Mouse (Mus musculus) induced T-regulatory cell, adult 2 months (primary cell): ENCODE results near the gene Pwwp2b.

Experiments
- DNase-seq: peaks from one replicate; pipeline ENCODE4 v3.0.0-alpha.2; 2012; ENCODE audit warnings: low read depth

Pwwp2b gene

GRCm38 (mm10) chr7:139265634-139266033, 17.4 kb downstream of the Pwwp2b start:
- DNase-seq, result no peak

- DNase-seq, result no peak
Measured at GRCm38 (mm10) chr7:139266431-139266830, 18.1 kb downstream of the Pwwp2b start.

DNA sequence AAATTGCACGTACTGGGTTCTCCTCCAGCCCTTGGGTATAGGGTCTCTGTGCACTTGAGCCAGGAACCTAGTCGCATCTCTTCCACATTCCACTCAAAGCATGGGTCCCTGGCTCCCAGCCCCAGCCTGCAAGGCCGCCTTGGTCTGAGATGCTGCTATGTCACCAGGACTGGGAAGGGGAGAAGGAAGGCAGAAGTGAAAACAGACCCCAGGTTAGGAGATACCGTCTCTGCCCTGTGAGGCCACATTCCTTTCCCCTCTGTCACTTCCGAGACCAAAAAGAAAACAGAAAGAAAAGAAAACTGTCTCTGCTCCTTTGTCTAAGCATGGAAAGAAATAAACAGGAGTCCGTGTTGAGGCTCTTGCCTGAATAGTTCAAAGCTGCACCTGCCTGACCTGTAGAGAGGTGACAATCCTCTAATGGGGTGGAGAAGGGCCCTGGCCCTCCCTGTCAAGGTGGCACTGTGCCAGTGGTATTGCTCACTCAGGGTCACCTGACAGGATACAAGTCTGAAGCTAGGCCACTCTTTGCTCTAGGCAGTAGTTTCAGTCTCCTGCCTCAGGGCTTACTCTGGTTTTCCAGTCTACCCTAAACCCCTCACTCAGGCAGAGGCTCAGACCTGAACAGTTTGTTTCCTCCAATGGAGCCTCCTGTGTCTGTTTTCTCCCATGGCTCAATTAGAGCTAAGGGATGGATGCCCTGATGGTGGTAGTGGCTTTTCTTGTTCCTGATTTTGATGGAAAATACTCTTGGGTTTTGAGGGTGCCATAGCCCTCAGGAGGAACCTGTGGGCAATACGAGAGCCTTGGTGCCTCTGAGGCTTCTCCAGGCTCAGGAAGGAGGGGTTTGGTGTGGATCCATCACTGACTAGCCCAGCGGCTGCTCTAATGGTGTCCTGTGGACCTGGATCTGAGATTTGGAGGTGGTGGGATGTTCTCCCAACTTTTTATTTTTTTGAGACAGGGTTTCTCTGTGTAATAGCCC, 18.9 kb downstream of the Pwwp2b start:
- no peak for DNase-seq

DNA sequence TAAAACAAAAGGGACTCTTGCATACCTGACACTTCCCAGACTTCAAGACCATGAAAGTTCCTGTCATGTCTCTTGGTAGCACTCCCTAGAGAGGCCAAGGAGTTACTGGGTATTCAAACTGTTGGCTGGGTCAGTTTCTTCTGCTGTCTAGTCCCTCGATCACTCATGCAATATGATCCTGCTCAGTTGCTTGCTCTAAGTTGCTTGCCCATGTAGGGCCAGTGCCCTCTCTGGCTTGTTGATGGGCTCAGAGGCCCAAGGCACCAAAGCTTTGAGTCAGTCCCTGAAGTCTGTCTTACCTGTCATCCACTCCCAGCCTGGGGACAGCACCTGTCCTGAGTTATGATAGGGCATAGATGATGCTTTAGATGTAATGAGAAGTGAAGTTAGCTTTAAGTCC, 22.5 kb downstream of the Pwwp2b start:
- DNase-seq, result no peak

DNA sequence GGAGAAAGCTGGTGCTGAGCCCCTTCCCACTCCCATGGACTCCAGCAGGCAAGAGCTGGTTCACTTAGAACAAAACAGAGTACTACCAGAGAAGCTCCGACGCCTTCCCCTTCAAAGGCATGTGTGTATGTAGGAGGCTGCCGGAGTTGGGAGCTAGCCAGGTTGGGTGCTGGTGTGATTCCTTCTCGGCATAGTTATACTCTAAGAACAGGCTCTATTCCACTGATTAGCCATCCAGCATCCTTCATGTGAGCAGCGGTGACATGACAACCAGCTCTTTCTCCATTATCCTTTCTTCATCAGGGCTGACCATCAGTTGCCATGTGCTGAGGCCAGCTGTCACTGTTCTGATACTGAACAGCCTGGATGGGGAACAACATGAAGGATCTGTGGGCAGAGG, 23.6 kb downstream of the Pwwp2b start:
- no peak for DNase-seq

DNA sequence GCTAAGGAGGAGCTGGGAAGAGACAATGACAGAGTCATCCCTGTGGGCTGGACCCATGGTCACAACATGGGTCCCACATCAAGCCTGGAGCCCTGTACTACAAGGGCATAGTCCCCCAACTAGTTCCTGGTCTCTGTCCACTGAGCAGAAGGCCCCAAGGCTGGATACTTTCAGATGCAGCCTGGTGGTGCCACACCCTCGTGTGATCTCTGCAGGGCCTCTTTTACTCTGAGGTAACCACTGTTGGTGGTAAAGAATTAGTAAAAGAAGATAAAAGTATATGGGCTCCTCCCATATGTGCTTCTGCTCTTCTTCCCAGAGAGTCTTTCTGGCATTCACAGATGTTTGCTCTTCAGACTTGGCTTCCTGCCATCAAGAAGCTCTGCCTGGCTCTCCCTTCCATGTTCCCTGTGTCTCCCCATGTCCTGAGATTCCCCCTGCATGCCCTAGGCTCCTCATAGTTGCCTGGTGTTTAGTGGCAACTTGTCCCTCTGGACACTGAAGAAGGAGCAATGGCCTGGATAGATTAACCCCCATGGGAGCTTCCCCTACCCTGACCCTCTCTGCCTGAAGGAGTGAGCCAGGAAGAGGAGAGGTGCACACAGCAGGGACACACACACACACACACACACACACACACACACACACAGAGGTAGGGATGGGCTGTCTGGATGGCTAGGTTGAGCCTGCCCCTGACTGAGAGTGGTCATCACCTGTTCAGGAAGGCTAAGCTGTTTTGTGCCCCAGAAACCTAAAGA, 24.5 kb downstream of the Pwwp2b start:
- no peak for DNase-seq

- no peak for DNase-seq
Measured at GRCm38 (mm10) chr7:139273397-139273719, 25.1 kb downstream of the Pwwp2b start.

DNA sequence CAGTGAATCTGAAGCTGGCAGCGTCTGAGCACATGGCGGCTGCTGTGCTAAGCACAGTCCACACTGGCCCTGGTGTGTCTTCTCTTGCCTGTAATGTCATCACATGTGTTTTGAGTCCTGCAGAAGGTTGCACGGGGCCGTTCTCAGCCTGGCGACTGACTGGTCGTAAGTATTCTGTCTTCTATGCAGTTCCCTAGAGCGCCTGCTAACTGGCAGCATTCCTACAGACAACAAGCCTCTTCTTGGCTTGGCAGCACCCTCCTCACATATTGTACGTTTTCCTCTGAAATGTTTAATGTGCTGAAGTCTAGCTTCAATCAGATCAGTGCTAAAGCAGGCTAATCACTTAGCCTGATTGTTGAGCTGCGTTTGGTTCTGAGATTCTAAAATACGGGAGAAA, 27.3 kb downstream of the Pwwp2b start:
- DNase-seq, result no peak

DNA sequence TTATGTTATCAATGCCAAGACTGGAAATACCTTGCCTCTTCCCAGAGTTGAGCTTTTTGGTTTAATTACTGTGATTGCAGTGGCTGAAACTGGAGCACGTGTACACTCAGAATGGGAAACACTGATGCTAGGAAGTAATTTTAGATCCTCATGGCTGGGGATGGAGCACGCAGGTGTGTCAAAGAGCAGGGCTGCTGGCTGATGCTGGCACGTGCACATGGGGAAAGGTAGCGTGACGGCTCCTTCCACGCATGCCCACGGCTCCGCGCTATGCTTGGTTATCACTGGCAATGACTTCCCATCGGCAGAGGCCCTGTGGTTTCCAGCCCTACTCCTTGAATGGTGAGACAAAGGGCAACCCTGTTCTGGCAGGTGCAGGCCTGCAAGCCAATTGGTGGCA, 27.9 kb downstream of the Pwwp2b start:
- no peak for DNase-seq

DNA sequence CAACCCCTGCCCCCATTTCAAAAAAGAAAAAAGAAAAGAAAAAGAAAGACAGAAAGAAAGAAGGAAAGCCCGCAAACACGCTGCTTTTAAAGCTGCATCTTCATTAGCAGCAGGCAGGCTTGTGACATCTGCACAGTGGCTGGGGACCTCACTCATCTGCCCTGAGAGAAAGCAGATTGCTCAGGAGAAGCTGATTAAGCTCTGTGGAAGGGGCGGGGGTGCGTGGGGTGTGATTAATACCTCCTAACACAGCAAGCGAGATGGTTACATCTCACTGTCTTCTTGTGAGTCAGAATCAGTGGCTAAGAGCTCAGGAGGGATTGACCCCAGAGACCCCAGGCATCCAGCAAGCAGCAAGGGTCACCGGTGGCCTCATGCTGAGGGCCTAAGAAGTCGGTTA, 29.3 kb downstream of the Pwwp2b start:
- no peak for DNase-seq

DNA sequence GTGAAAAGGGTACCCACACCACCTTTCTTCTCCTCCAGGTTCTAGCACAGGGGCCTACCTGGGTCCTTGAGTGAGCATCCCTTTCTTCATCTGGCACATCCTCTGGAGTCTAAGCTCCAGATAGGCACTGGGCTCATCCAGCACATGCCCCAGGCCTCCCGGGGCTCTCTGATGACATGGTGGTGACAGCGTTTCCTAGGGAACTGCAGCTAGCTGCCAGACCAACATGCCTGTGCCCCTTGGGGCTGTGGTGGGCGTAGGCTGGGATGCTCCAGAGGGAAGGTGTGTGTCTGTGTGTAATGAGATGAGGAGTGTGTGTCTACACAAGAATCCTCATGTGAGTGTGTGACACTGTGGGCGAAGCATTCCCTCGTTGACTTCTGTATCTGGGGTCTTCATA, 31.3 kb downstream of the Pwwp2b start:
- no peak for DNase-seq

GRCm38 (mm10) chr7:139280044-139280443, 31.8 kb downstream of the Pwwp2b start:
- no peak for DNase-seq

DNA sequence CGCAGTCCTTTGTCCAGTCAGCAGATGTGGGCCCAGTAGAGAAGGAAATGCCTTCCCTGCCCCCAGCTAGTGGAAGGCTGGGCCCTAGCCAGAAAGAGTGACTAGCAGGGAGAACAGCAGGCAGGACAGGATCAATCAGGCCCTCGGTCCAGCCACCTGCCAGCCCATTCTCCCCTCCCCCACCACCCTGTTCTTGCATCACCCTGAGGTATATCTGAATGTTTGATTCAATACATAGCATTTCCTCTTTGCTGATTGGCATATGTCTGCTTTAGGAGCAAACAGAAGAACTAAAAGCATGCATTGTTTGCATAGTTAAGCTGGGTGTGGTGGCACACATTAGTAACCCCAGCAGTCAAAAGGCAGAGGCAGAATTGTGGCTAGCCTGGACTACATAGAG, 32.9 kb downstream of the Pwwp2b start:
- no peak for DNase-seq

DNA sequence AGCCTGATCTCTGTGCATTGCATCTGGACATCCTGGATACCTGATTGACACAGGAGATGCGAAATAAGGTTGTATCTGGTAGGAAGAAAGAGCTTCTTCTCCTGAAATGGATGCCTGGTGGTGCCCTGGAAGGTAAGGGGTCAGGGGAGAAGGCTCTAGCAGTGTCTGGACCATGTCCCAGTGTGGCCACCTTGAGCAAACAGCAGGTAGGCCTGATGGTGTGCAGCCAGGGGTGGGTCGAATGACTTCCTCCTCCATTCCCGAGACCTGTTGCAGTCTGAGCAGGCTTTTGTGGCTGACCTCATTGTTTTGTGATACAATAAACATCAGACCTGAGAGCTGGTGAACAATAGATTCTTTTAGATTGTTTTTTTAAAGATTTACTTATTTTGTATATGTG, 33.8 kb downstream of the Pwwp2b start:
- no peak for DNase-seq

- no peak for DNase-seq
Measured at GRCm38 (mm10) chr7:139285295-139285943, 37.1 kb downstream of the Pwwp2b start.

DNA sequence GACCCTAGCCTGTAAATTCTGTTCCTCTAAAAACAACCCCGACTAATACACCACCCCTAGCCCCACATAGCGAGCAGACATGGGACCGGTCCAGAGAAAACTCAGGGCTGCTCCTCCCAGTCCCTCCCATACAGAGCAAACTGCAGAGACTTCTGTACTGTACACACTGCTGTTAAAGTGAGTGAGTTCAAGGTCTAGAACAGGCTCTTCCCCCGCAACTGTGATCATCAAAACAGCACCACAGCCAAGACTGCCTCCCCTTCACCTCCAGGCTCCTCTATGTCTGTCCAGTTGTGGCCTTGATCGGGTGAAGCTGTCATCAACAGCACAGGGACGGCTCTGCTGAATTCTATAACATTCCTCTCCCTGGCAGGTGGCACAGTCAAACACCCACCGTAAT, 40.3 kb downstream of the Pwwp2b start:
- DNase-seq, result no peak

GRCm38 (mm10) chr7:139293350-139293749, 45.1 kb downstream of the Pwwp2b start:
- DNase-seq, result no peak

DNA sequence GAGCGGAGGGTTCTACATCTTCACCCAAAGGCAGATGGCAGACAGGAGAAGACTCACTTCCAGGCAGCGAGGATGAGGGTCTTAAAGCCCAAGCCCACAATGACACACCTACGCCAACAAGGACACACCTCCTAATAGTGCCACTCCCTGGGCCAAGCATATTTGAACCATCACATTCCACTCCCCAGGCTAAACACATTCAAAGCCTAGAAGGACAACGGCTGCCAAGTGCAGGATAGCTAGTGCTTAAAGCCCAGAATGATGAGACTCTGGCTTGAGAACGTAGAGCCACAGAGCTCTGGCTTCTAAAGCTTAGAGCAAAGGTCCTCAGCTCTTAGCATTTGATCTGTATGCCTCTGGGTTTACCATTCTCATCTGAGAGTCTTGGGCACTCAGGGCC, 45.8 kb downstream of the Pwwp2b start:
- DNase-seq, result no peak

- DNase-seq, result peak; percentile 51
Measured at GRCm38 (mm10) chr7:139295653-139296052, 47.4 kb downstream of the Pwwp2b start.

GRCm38 (mm10) chr7:139296552-139297100, 48.3 kb downstream of the Pwwp2b start:
- DNase-seq, result no peak

GRCm38 (mm10) chr7:139298446-139298845, 50.2 kb downstream of the Pwwp2b start:
- DNase-seq, result no peak

- peak; percentile 76 for DNase-seq
Measured at GRCm38 (mm10) chr7:139299424-139299823, 51.1 kb downstream of the Pwwp2b start.
